Mouse (Mus musculus) heart, adult 2 months (tissue): ENCODE data around the gene Csmd2. TPM values are rescaled to one million over a fixed set of nuclear protein-coding genes. Genes with fewer than 3 reads are reported as not detected.

Source experiments
- DNase-seq, 2 experiments: peaks; one replicate each; pipeline ENCODE4 v3.0.0; 2021
- H3K27ac ChIP-seq: fragments of 200-600 bp; 2 replicates; pipeline ENCODE4 v1.8.1; 2022
- H3K27me3 ChIP-seq: fragments of 200-500 bp; 2 replicates; pipeline ENCODE4 v1.6.1; 2012; ENCODE audit warnings: mild to moderate bottlenecking, low read length, inconsistent platforms, mixed read lengths; ENCODE audit not compliant: control insufficient read depth, insufficient read depth
- H3K36me3 ChIP-seq: fragments of 200-500 bp; 2 replicates; pipeline ENCODE4 v1.6.1; 2012; ENCODE audit warnings: low read length, inconsistent platforms; ENCODE audit not compliant: control insufficient read depth, insufficient read depth
- H3K4me1 ChIP-seq: fragments of 200-500 bp; 2 replicates; pipeline ENCODE4 v1.6.1; 2011; ENCODE audit warnings: low read length; ENCODE audit not compliant: control insufficient read depth, insufficient read depth
- H3K4me3 ChIP-seq: fragments of 200-600 bp; 2 replicates; pipeline ENCODE4 v1.8.1; 2022
- H3K79me2 ChIP-seq: fragments of 200-500 bp; replicated peaks from 2 replicates; pipeline ENCODE4 v1.6.1; 2012; ENCODE audit warnings: mild to moderate bottlenecking, inconsistent platforms, low read length, moderate library complexity, mixed read lengths; ENCODE audit not compliant: control insufficient read depth, insufficient read depth
- H3K9ac ChIP-seq: fragments of 200-500 bp; 2 replicates; pipeline ENCODE4 v1.6.1; 2012; ENCODE audit warnings: low read depth, mild to moderate bottlenecking, control low read depth, inconsistent platforms, low read length, mixed read lengths
- CTCF ChIP-seq: fragments of 200-600 bp; IDR thresholded peaks from 2 replicates; pipeline ENCODE4 v1.8.1; 2022; ENCODE audit warnings: antibody characterized with exemption, mild to moderate bottlenecking, moderate library complexity
- EP300 ChIP-seq: fragments of 200-500 bp; IDR thresholded peaks from 2 replicates; pipeline ENCODE4 v1.6.1; 2011; ENCODE audit warnings: low read depth, low read length, control low read depth; ENCODE audit not compliant: insufficient read depth
- POLR2A ChIP-seq: fragments of 200-500 bp; IDR thresholded peaks from 2 replicates; pipeline ENCODE4 v1.6.1; 2011; ENCODE audit warnings: mild to moderate bottlenecking, low read depth, low read length, control low read depth; ENCODE audit not compliant: insufficient read depth
- WGBS: fragments of 180-500 bp; shearing (Covaris S2); methylation state at CpG from one replicate; pipeline ENCODE4 v1.1.7; 2018; 5-methylcytosine and 5-hydroxymethylcytosine counted together
- intact Hi-C: fragments of 180-260 bp; cut with DNase I; formaldehyde crosslinking; loops from one replicate; pipeline ENCODE4 v1.15.1; 2025
- polyA plus RNA-seq: library from polyadenylated mRNA; depleted of rRNA; stranded (reverse); fragments of >200 nt; gene quantifications from 2 replicates; pipeline ENCODE4 v1.2.3, GENCODE M21; 2012
- total RNA-seq, 2 experiments: library from RNA; stranded (reverse); gene quantifications; 2 replicates each; pipeline ENCODE4 v1.2.3; 2021

Gene Csmd2
- total and polyA plus RNA-seq, 3 experiments = not detected

GRCm38 (mm10) chr4:128004797-128005452 is 17.3 kb downstream of the Csmd2 start:
- H3K27me3 ChIP-seq = no peaks in the 10 kb centered on the region
- no peaks in the 10 kb centered on the region for H3K36me3 ChIP-seq
- H3K4me1 ChIP-seq = peaks cover 1% of the 10 kb centered on the region; the same call in 1 of the 2 replicates
- TF ChIP-seq POLR2A = no peak
- no peak overlapping the region for H3K27ac ChIP-seq
- 52% methylated on average over 3 of the region's 3 CpGs for WGBS
- H3K79me2 ChIP-seq = no peaks in the 10 kb centered on the region
- no peak for DNase-seq
- no peak overlapping the region for H3K4me3 ChIP-seq
- intact Hi-C loops = no loop called here
- H3K9ac ChIP-seq = no peak overlapping the region

GRCm38 (mm10) chr4:128019465-128019864 is 31.8 kb downstream of the Csmd2 start:
- H3K27me3 ChIP-seq = no peaks in the 10 kb centered on the region
- DNase-seq = no peak
- H3K4me3 ChIP-seq = no peak overlapping the region
- no peak overlapping the region for H3K27ac ChIP-seq
- TF ChIP-seq CTCF = no peak
- TF ChIP-seq POLR2A = no peak
- TF ChIP-seq EP300 = no peak
- no peak overlapping the region for H3K9ac ChIP-seq
- no peaks in the 10 kb centered on the region for H3K36me3 ChIP-seq
- intact Hi-C loops = no loop called here
- H3K79me2 ChIP-seq = no peaks in the 10 kb centered on the region
- H3K4me1 ChIP-seq = no peaks in the 10 kb centered on the region
- WGBS = 60% methylated on average over 2 of the region's 2 CpGs

- Histone ChIP-seq H3K79me2 (no peaks in the 10 kb centered on the region), H3K4me1 (no peaks in the 10 kb centered on the region), H3K4me3 (no peak overlapping the region), H3K36me3 (no peaks in the 10 kb centered on the region), H3K9ac (no peak overlapping the region), H3K27ac (no peak overlapping the region), H3K27me3 (no peaks in the 10 kb centered on the region)
- WGBS = 61% methylated on average over 1 of the region's 1 CpGs
- TF ChIP-seq POLR2A (no peak), CTCF (no peak), EP300 (no peak)
- intact Hi-C loops = no loop called here
- DNase-seq = no peak
These were observed 40.6 kb downstream of the Csmd2 start for GRCm38 (mm10) chr4:128028294-128028693.

- TF ChIP-seq EP300 = no peak
- no peak for TF ChIP-seq CTCF
- TF ChIP-seq POLR2A = no peak
- Histone ChIP-seq H3K4me1 (no peaks in the 10 kb centered on the region), H3K4me3 (no peak overlapping the region)
These were observed 54.2 kb downstream of the Csmd2 start for GRCm38 (mm10) chr4:128041901-128042300.

GRCm38 (mm10) chr4:128042626-128043025 is 55.0 kb downstream of the Csmd2 start:
- Histone ChIP-seq H3K79me2 (no peaks in the 10 kb centered on the region), H3K36me3 (no peaks in the 10 kb centered on the region), H3K4me1 (no peaks in the 10 kb centered on the region), H3K4me3 (no peak overlapping the region), H3K27me3 (no peaks in the 10 kb centered on the region), H3K27ac (no peak overlapping the region), H3K9ac (no peak overlapping the region)
- intact Hi-C loops = no loop called here
- WGBS = 26% methylated on average over 5 of the region's 5 CpGs
- DNase-seq = no peak
- TF ChIP-seq POLR2A (no peak), CTCF (no peak)

More at GRCm38 (mm10) chr4:128041901-128042300, 54.2 kb downstream of the Csmd2 start:
- WGBS = 70% methylated on average over 4 of the region's 4 CpGs
- Histone ChIP-seq H3K36me3 (no peaks in the 10 kb centered on the region), H3K27me3 (no peaks in the 10 kb centered on the region), H3K9ac (no peak overlapping the region), H3K27ac (no peak overlapping the region), H3K79me2 (no peaks in the 10 kb centered on the region)
- intact Hi-C loops = no loop called here
- no peak for DNase-seq

GRCm38 (mm10) chr4:128048716-128049115 is 61.1 kb downstream of the Csmd2 start:
- Histone ChIP-seq H3K36me3 (no peaks in the 10 kb centered on the region), H3K9ac (no peak overlapping the region), H3K4me1 (no peaks in the 10 kb centered on the region), H3K27me3 (no peaks in the 10 kb centered on the region), H3K27ac (no peak overlapping the region), H3K79me2 (no peaks in the 10 kb centered on the region), H3K4me3 (no peak overlapping the region)
- 73% methylated on average over 1 of the region's 1 CpGs for WGBS
- TF ChIP-seq CTCF (no peak), EP300 (no peak), POLR2A (no peak)
- no peak for DNase-seq
- intact Hi-C loops = no loop called here
